Mouse (Mus musculus): ENCODE results near the gene Dcdc2c.

- TF ChIP-seq CTCF (IDR thresholded peaks at IDR 0.05; ENCODE audit: low read depth) = no peak
- TF ChIP-seq EP300 (IDR thresholded peaks at IDR 0.05; ENCODE audit: low read depth) = no peak
Observed at GRCm38 (mm10) chr12:28514264-28514775, 37.9 kb downstream of the Dcdc2c start.
